Mouse (Mus musculus): ENCODE results near the gene Nt5c3b. TPM values are rescaled to one million over a fixed set of nuclear protein-coding genes. Genes with fewer than 3 reads are reported as not detected.

Nt5c3b gene
- polyA plus RNA-seq, 1 experiment from 2014 or later: 38.3 TPM

- Histone ChIP-seq H3K36me3 (no peaks in the 10 kb centered on the region), H3K27ac (peak overlapping the region; percentile 77), H3K4me2 (peak overlapping the region; percentile 83), H3K9me3 (replicated peaks) (no peaks in the 10 kb centered on the region), H3K27me3 (replicated peaks) (peaks cover 49% of the 10 kb centered on the region), H3K4me1 (peaks cover 86% of the 10 kb centered on the region), H3K9ac (peak overlapping the region; percentile 52), H3K4me3 (peak overlapping the region; percentile 66)
- peak; percentile 30; the same call in 1 of the 2 replicates for ATAC-seq
- 4% methylated on average over 42 of the region's 42 CpGs for WGBS (ENCODE audit: insufficient replicate concordance)
These were observed 44.6 kb downstream of the Nt5c3b start for GRCm38 (mm10) chr11:100396886-100397599.

DNA sequence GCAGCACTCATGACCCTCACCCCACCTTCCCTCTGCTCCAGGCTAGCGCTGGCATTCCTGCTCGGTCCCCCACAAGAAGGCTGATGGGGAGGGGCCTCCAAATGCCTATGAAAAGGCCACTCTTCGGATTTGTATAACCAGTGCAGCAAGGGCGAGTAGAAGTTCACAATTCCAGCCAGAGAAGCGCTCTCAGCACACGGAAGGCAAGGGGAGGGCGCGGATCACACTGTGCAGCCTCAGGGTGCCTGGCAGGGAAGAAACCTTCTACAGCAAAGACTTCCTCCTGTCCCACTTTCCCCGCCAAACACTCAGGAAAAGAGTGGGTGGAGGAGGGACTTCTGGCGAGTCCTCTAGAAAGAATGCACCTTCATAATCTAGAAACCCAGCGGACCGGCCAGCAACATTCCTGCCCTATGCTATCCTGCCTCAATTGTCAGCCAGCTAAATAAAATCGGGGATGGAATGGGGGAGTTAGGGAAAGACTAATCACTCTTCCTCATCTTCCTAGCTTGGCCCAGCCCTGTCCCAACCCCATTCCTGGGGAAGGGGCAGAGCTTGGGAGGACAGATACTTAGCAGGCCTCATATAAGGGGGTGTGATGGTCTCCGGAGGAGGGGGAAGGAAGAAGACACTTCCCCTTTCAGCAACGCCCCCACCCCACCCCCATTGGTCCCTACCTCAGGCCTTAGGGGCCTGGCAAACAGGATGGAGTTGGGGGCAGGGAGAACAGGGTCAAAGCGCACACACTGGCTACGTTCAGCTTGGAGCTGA, 45.6 kb downstream of the Nt5c3b start:
- Histone ChIP-seq H3K9me3 (replicated peaks) (no peaks in the 10 kb centered on the region), H3K9ac (no peak overlapping the region), H3K36me3 (no peaks in the 10 kb centered on the region), H3K4me3 (peak overlapping the region; percentile 66), H3K4me1 (peaks cover 80% of the 10 kb centered on the region), H3K4me2 (peak overlapping the region; percentile 83), H3K27ac (peak overlapping the region; percentile 30; the same call in 1 of the 2 replicates), H3K27me3 (replicated peaks) (peaks cover 49% of the 10 kb centered on the region)
- ATAC-seq: no peak
- 21% methylated on average over 17 of the region's 17 CpGs for WGBS (ENCODE audit: insufficient replicate concordance)

DNA sequence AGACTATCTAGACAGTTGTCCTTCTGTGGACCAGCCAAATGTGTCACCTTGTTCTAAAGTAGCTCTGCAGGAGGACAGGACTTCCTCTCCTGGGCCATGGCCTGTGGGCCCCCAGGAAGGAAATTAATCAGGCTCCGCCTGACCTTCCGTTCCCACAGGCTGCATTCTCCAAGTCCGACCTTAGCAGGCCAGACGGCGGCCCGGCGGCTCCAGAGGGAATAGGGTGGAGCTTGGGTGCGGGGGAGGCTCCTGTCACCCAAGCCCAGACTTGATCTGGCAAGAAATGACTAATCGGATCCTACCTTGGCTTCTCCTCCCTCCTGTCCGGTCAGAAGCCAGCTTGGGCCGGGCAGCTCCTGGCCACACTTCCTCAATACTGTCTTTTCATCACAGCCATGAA, 46.4 kb downstream of the Nt5c3b start:
- WGBS (ENCODE audit: insufficient replicate concordance): 9% methylated on average over 11 of the region's 11 CpGs
- Histone ChIP-seq H3K4me1 (peaks cover 80% of the 10 kb centered on the region), H3K4me3 (peak overlapping the region; percentile 66), H3K4me2 (peak overlapping the region; percentile 83), H3K27ac (no peak overlapping the region), H3K36me3 (no peaks in the 10 kb centered on the region), H3K9me3 (replicated peaks) (no peaks in the 10 kb centered on the region), H3K27me3 (replicated peaks) (peaks cover 49% of the 10 kb centered on the region), H3K9ac (no peak overlapping the region)
- no peak for ATAC-seq

- 42% methylated on average over 5 of the region's 5 CpGs for WGBS (ENCODE audit: insufficient replicate concordance)
- Histone ChIP-seq H3K36me3 (no peaks in the 10 kb centered on the region), H3K27ac (no peak overlapping the region), H3K4me2 (peak overlapping the region; percentile 83; the same call in 1 of the 2 replicates), H3K9ac (no peak overlapping the region), H3K4me1 (peaks cover 81% of the 10 kb centered on the region), H3K27me3 (replicated peaks) (peaks cover 49% of the 10 kb centered on the region), H3K4me3 (no peak overlapping the region), H3K9me3 (replicated peaks) (no peaks in the 10 kb centered on the region)
- ATAC-seq: no peak
These were observed 47.1 kb downstream of the Nt5c3b start for GRCm38 (mm10) chr11:100394353-100395074.

GRCm38 (mm10) chr11:100393733-100394132, 47.9 kb downstream of the Nt5c3b start:
- WGBS (ENCODE audit: insufficient replicate concordance): 39% methylated on average over 7 of the region's 7 CpGs
- Histone ChIP-seq H3K27me3 (replicated peaks) (peaks cover 49% of the 10 kb centered on the region), H3K9ac (peak overlapping the region; percentile 22; the same call in 1 of the 2 replicates), H3K27ac (no peak overlapping the region), H3K36me3 (no peaks in the 10 kb centered on the region), H3K4me3 (no peak overlapping the region), H3K4me1 (peaks cover 80% of the 10 kb centered on the region), H3K4me2 (no peak overlapping the region), H3K9me3 (replicated peaks) (no peaks in the 10 kb centered on the region)
- no peak for ATAC-seq

GRCm38 (mm10) chr11:100392958-100393357, 48.6 kb downstream of the Nt5c3b start:
- H3K4me1 ChIP-seq: peaks cover 84% of the 10 kb centered on the region
- ATAC-seq: no peak
- H3K4me2 ChIP-seq: no peak overlapping the region
- no peaks in the 10 kb centered on the region for H3K9me3 ChIP-seq (replicated peaks)
- 58% methylated on average over 5 of the region's 5 CpGs for WGBS (ENCODE audit: insufficient replicate concordance)
- H3K27ac ChIP-seq: no peak overlapping the region
- H3K27me3 ChIP-seq (replicated peaks): peaks cover 49% of the 10 kb centered on the region
- H3K4me3 ChIP-seq: no peak overlapping the region
- no peak overlapping the region for H3K9ac ChIP-seq
- H3K36me3 ChIP-seq: no peaks in the 10 kb centered on the region

DNA sequence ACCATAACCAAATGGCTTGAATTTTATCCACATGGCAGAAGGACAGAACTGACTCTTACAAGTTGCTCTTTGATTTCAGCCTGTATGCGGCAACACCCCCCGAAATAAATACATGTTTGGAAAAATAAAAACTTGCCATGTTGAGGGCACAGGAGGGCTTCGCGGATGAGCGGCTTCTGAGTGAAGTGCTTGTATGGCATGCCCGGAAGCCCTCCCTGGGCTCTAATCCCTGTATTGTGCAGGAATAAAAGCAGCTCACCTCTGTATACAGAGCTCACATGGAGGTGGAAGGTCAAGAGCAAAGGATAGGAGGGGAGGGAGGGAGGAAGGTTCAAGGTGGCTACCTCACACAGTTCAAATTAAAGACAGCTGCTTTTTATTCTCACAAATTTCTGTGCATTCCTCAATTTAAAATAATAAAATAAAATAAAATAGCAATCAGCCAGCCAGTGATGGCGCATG, 49.7 kb downstream of the Nt5c3b start:
- Histone ChIP-seq H3K9ac (no peak overlapping the region), H3K9me3 (replicated peaks) (no peaks in the 10 kb centered on the region), H3K4me3 (no peak overlapping the region), H3K27ac (no peak overlapping the region), H3K4me2 (no peak overlapping the region), H3K4me1 (peaks cover 83% of the 10 kb centered on the region), H3K36me3 (no peaks in the 10 kb centered on the region), H3K27me3 (replicated peaks) (peaks cover 41% of the 10 kb centered on the region)
- no peak for ATAC-seq
- WGBS (ENCODE audit: insufficient replicate concordance): 78% methylated on average over 7 of the region's 7 CpGs

GRCm38 (mm10) chr11:100391081-100391883, 50.3 kb downstream of the Nt5c3b start:
- Histone ChIP-seq H3K4me1 (peaks cover 83% of the 10 kb centered on the region), H3K36me3 (no peaks in the 10 kb centered on the region), H3K27ac (0 out of 2 replicates have a peak overlapping the region, but pooled peaks have one; percentile 26), H3K4me3 (no peak overlapping the region), H3K9ac (no peak overlapping the region), H3K9me3 (replicated peaks) (no peaks in the 10 kb centered on the region), H3K27me3 (replicated peaks) (peaks cover 35% of the 10 kb centered on the region), H3K4me2 (no peak overlapping the region)
- ATAC-seq: peak; percentile 49; the same call in 1 of the 2 replicates
- WGBS (ENCODE audit: insufficient replicate concordance): 66% methylated on average over 9 of the region's 9 CpGs

DNA sequence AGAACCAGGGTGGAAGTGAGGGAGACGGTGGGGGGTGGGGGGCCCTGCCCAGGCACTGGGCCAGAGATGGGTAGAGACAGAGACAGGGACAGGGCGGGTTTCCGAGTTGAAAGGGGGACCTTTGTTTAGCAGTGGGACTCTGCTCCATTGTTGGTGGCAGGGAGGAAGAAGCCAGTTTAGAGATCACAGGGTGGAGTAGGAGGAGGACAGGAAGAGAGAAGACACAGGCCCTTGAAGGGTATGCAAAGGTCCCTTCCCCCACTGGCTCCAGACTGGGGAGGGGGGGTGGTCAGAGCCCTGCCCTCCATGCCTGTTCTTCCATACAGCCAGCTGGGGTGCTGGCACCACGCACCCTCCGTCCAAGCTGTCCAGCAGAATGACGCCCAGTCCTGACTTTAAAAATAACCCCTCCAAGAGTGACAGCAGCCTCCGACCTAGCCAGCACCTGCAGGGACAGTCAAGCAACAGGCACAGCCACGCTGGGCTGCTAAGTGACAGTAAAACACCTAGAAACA, 51.6 kb downstream of the Nt5c3b start:
- Histone ChIP-seq H3K4me2 (no peak overlapping the region), H3K9me3 (replicated peaks) (no peaks in the 10 kb centered on the region), H3K9ac (0 out of 2 replicates have a peak overlapping the region, but pooled peaks have one; percentile 6), H3K36me3 (peaks cover 9% of the 10 kb centered on the region; the same call in 1 of the 2 replicates), H3K4me3 (no peak overlapping the region), H3K4me1 (peaks cover 71% of the 10 kb centered on the region), H3K27me3 (replicated peaks) (peaks cover 22% of the 10 kb centered on the region), H3K27ac (no peak overlapping the region; the same call in 1 of the 2 replicates)
- ATAC-seq: 0 out of 2 replicates have a peak, but pooled peaks have one; percentile 6
- WGBS (ENCODE audit: insufficient replicate concordance): 32% methylated on average over 8 of the region's 8 CpGs

DNA sequence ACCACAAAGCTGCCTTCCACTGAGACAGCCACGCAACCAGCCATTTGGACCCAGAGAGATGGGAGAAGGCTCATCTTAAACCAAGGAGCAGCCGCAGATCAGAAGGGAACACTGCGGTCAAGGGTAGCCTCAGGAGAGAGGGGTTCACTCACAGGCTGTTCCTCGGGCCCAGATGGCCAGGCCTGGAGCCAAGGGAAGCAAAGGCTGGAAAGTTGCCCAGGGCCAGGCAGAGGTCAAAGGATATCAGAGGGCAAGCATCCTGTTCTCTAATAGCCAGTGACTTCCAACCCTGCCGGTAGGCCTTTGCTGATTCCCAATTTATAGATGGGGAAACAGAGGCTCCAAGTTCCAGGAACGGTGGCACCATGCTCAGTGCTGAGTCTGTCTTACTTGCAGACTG, 53.0 kb downstream of the Nt5c3b start:
- H3K9me3 ChIP-seq (replicated peaks): no peaks in the 10 kb centered on the region
- 66% methylated on average over 6 of the region's 6 CpGs for WGBS (ENCODE audit: insufficient replicate concordance)
- peaks cover 8% of the 10 kb centered on the region for H3K27me3 ChIP-seq (replicated peaks)
- H3K9ac ChIP-seq: no peak overlapping the region
- H3K4me2 ChIP-seq: no peak overlapping the region
- H3K4me3 ChIP-seq: no peak overlapping the region
- peaks cover 57% of the 10 kb centered on the region for H3K4me1 ChIP-seq
- H3K27ac ChIP-seq: no peak overlapping the region
- peaks cover 16% of the 10 kb centered on the region; the same call in 1 of the 2 replicates for H3K36me3 ChIP-seq
- no peak for ATAC-seq
